Mouse (Mus musculus) ES-Bruce4 (cell line): ENCODE data around the gene Vps11. TPM values are rescaled to one million over a fixed set of nuclear protein-coding genes. Genes with fewer than 3 reads are reported as not detected.
A peak's percentile ranks its signal among the peaks of the same experiment; 100 is the strongest.

Source experiments
- H3K27ac ChIP-seq: 2 replicates; pipeline ENCODE4 v1.5.1; 2012; ENCODE audit warnings: low read length, inconsistent platforms; ENCODE audit not compliant: insufficient read depth
- H3K27me3 ChIP-seq: 2 replicates; pipeline ENCODE4 v1.6.1; 2012; ENCODE audit warnings: mild to moderate bottlenecking, low read length, inconsistent platforms; ENCODE audit not compliant: control insufficient read depth, poor library complexity, insufficient read depth, severe bottlenecking
- H3K36me3 ChIP-seq: 2 replicates; pipeline ENCODE4 v1.6.1; 2012; ENCODE audit warnings: inconsistent platforms, mild to moderate bottlenecking, low read length, moderate library complexity; ENCODE audit not compliant: control insufficient read depth, poor library complexity, insufficient read depth, severe bottlenecking
- H3K4me1 ChIP-seq: one replicate; pipeline ENCODE4 v1.8.1; 2011; ENCODE audit warnings: low read length; ENCODE audit not compliant: control insufficient read depth, insufficient read depth
- H3K4me3 ChIP-seq: 2 replicates; pipeline ENCODE4 v1.5.1; 2011; ENCODE audit warnings: low read depth, mild to moderate bottlenecking, low read length
- H3K9ac ChIP-seq: 2 replicates; pipeline ENCODE4 v1.6.1; 2012; ENCODE audit warnings: low read depth, mild to moderate bottlenecking, inconsistent platforms; ENCODE audit not compliant: poor library complexity, severe bottlenecking
- H3K9me3 ChIP-seq: replicated peaks from 2 replicates; pipeline ENCODE4 v1.6.1; 2012; ENCODE audit warnings: mild to moderate bottlenecking, low read length, inconsistent platforms; ENCODE audit not compliant: control insufficient read depth, poor library complexity, insufficient read depth, severe bottlenecking
- CTCF ChIP-seq: IDR thresholded peaks from one replicate; pipeline ENCODE4 v1.8.1; 2011; ENCODE audit warnings: low read depth, low read length
- EP300 ChIP-seq: IDR thresholded peaks from 2 replicates; pipeline ENCODE4 v1.6.1; 2011; ENCODE audit warnings: low read depth, low read length; ENCODE audit not compliant: insufficient read depth
- POLR2A ChIP-seq: IDR thresholded peaks from one replicate; pipeline ENCODE4 v1.8.1; 2011; ENCODE audit warnings: low read length; ENCODE audit not compliant: insufficient read depth
- polyA plus RNA-seq: library from polyadenylated mRNA; stranded (reverse); fragments of >200 nt; gene quantifications from 2 replicates; pipeline ENCODE4 v1.2.4, GENCODE M21; 2011; ENCODE audit warnings: low read depth; ENCODE audit not compliant: missing spikeins, insufficient read depth, insufficient read length

Gene Vps11
- polyA plus RNA-seq, 1 experiment = 26.7 TPM

- Histone ChIP-seq H3K9ac (no peak overlapping the region), H3K27ac (no peak overlapping the region), H3K4me1 (peaks cover 10% of the 10 kb centered on the region), H3K36me3 (peaks cover 7% of the 10 kb centered on the region; the same call in 1 of the 2 replicates), H3K4me3 (no peak overlapping the region), H3K27me3 (no peaks in the 10 kb centered on the region), H3K9me3 (no peaks in the 10 kb centered on the region)
- TF ChIP-seq POLR2A = no peak
- TF ChIP-seq CTCF = no peak
- no peak for TF ChIP-seq EP300
Measured at GRCm38 (mm10) chr9:44345570-44346433, 15.7 kb downstream of the Vps11 start.

GRCm38 (mm10) chr9:44343781-44344421, 17.6 kb downstream of the Vps11 start, which contains the start of gene Hmbs:
Gene Hmbs (minus strand): TSS chr9:44344228.
- H3K9me3 ChIP-seq = no peaks in the 10 kb centered on the region
- peaks cover 4% of the 10 kb centered on the region; the same call in 1 of the 2 replicates for H3K36me3 ChIP-seq
- H3K9ac ChIP-seq = peak within 1 kb of the TSS; percentile 77
- peak within 1 kb of the TSS; percentile 72 for H3K27ac ChIP-seq
- TF ChIP-seq CTCF (no peak), POLR2A (peak; percentile 50), EP300 (0 out of 2 replicates have a peak, but pooled peaks have one; percentile 40)
- peak within 1 kb of the TSS; percentile 75 for H3K4me3 ChIP-seq
- H3K4me1 ChIP-seq = peaks cover 10% of the 10 kb centered on the region
- H3K27me3 ChIP-seq = no peaks in the 10 kb centered on the region

- Histone ChIP-seq H3K36me3 (peaks cover 4% of the 10 kb centered on the region), H3K4me1 (peaks cover 10% of the 10 kb centered on the region), H3K9ac (peak overlapping the region; percentile 77), H3K9me3 (no peaks in the 10 kb centered on the region), H3K27ac (peak overlapping the region; percentile 42; the same call in 1 of the 2 replicates), H3K27me3 (no peaks in the 10 kb centered on the region), H3K4me3 (peak overlapping the region; percentile 75)
- no peak for TF ChIP-seq EP300
- TF ChIP-seq CTCF = no peak
- TF ChIP-seq POLR2A = no peak
Measured at GRCm38 (mm10) chr9:44343290-44343689, 18.2 kb downstream of the Vps11 start.

- no peak overlapping the region for H3K27ac ChIP-seq
- H3K36me3 ChIP-seq = no peaks in the 10 kb centered on the region; the same call in 1 of the 2 replicates
Measured at GRCm38 (mm10) chr9:44342605-44343004, 18.9 kb downstream of the Vps11 start.

GRCm38 (mm10) chr9:44342173-44342572, 19.3 kb downstream of the Vps11 start:
- no peak overlapping the region for H3K27ac ChIP-seq
- TF ChIP-seq POLR2A (no peak), EP300 (no peak), CTCF (no peak)
- H3K9me3 ChIP-seq = no peaks in the 10 kb centered on the region
- H3K36me3 ChIP-seq = no peaks in the 10 kb centered on the region; the same call in none of the 2 replicates
- H3K4me3 ChIP-seq = no peak overlapping the region
- no peak overlapping the region for H3K9ac ChIP-seq
- H3K27me3 ChIP-seq = no peaks in the 10 kb centered on the region
- H3K4me1 ChIP-seq = peaks cover 6% of the 10 kb centered on the region

More at GRCm38 (mm10) chr9:44342605-44343004, 18.9 kb downstream of the Vps11 start:
- TF ChIP-seq EP300 (no peak), POLR2A (no peak), CTCF (no peak)
- H3K9me3 ChIP-seq = no peaks in the 10 kb centered on the region
- peaks cover 10% of the 10 kb centered on the region for H3K4me1 ChIP-seq
- H3K27me3 ChIP-seq = no peaks in the 10 kb centered on the region
- H3K9ac ChIP-seq = no peak overlapping the region
- no peak overlapping the region for H3K4me3 ChIP-seq

GRCm38 (mm10) chr9:44341487-44341886, 20.0 kb downstream of the Vps11 start:
- Histone ChIP-seq H3K9ac (no peak overlapping the region), H3K36me3 (peaks cover 7% of the 10 kb centered on the region), H3K27ac (no peak overlapping the region), H3K9me3 (no peaks in the 10 kb centered on the region), H3K27me3 (no peaks in the 10 kb centered on the region), H3K4me1 (peaks cover 5% of the 10 kb centered on the region), H3K4me3 (no peak overlapping the region)
- TF ChIP-seq POLR2A = no peak
- TF ChIP-seq EP300 = no peak
- no peak for TF ChIP-seq CTCF
